Mouse (Mus musculus): ENCODE data around the gene Olfr601. TPM values are rescaled to one million over a fixed set of nuclear protein-coding genes. Genes with fewer than 3 reads are reported as not detected.

Gene Olfr601
- total RNA-seq (2023): not detected in 2 replicates

GRCm38 (mm10) chr7:103362555-103362954 is at the start of gene Olfr601:
Gene Olfr601 (minus strand): TSS chr7:103362655.

GRCm38 (mm10) chr7:103386077-103386476 is 23.6 kb upstream of the Olfr601 start, which contains the start of gene Olfr603:
Gene Olfr603 (minus strand): TSS chr7:103386177.

GRCm38 (mm10) chr7:103349569-103349968 is 12.9 kb downstream of the Olfr601 start, which contains the start of gene Olfr600:
Gene Olfr600 (minus strand): TSS chr7:103349669.

GRCm38 (mm10) chr7:103335617-103336016 is 26.8 kb downstream of the Olfr601 start, which contains the start of gene Olfr599:
Gene Olfr599 (plus strand): TSS chr7:103335917.

GRCm38 (mm10) chr7:103323268-103323667 is 39.2 kb downstream of the Olfr601 start, which contains the start of gene Olfr598:
Gene Olfr598 (plus strand): TSS chr7:103323568.

GRCm38 (mm10) chr7:103316015-103316414 is 46.4 kb downstream of the Olfr601 start, which contains the start of gene Olfr597:
Gene Olfr597 (plus strand): TSS chr7:103316315.

Other genes starting within 250 kb of the Olfr601 start
- gene Olfr586, start 237.0 kb downstream of the Olfr601 start, total RNA-seq (2023): not detected in 2 replicates
- gene Olfr588-ps1, start 221.8 kb downstream of the Olfr601 start, total RNA-seq (2023): not detected in 2 replicates
- gene Olfr589, start 206.3 kb downstream of the Olfr601 start, total RNA-seq (2023): not detected in 2 replicates
- gene Olfr591, start 184.3 kb downstream of the Olfr601 start, total RNA-seq (2023): not detected in 2 replicates
- gene Olfr592, start 177.9 kb downstream of the Olfr601 start, total RNA-seq (2023): not detected in 2 replicates
- gene Olfr593, start 150.8 kb downstream of the Olfr601 start, total RNA-seq (2023): not detected in 2 replicates
- gene Olfr594, start 145.7 kb downstream of the Olfr601 start, total RNA-seq (2023): not detected in 2 replicates
- not detected in 2 replicates for gene Usp17ld, start 110.2 kb downstream of the Olfr601 start, total RNA-seq (2023)
- not detected in 2 replicates for gene Olfr596, start 57.0 kb downstream of the Olfr601 start, total RNA-seq (2023)
- not detected in 2 replicates for gene Olfr597, start 46.3 kb downstream of the Olfr601 start, total RNA-seq (2023)
- gene Olfr598, start 39.1 kb downstream of the Olfr601 start, total RNA-seq (2023): not detected in 2 replicates
- not detected in 2 replicates for gene Olfr599, start 26.7 kb downstream of the Olfr601 start, total RNA-seq (2023)
- not detected in 2 replicates for gene Olfr600, start 13.0 kb downstream of the Olfr601 start, total RNA-seq (2023)
- gene Olfr603, start 23.5 kb upstream of the Olfr601 start, total RNA-seq (2023): not detected in 2 replicates
- not detected in 2 replicates for gene Usp17lc, start 52.4 kb upstream of the Olfr601 start, total RNA-seq (2023)
- not detected in 2 replicates for gene Olfr605, start 82.8 kb upstream of the Olfr601 start, total RNA-seq (2023)
- gene Olfr606, start 86.4 kb upstream of the Olfr601 start, total RNA-seq (2023): not detected in 2 replicates
- gene Olfr607, start 101.5 kb upstream of the Olfr601 start, total RNA-seq (2023): not detected in 2 replicates
- not detected in 2 replicates for gene Olfr608, start 107.2 kb upstream of the Olfr601 start, total RNA-seq (2023)
- gene Olfr609, start 135.4 kb upstream of the Olfr601 start, total RNA-seq (2023): not detected in 2 replicates
- gene Olfr610, start 149.5 kb upstream of the Olfr601 start, total RNA-seq (2023): not detected in 2 replicates
- gene Olfr611, start 158.2 kb upstream of the Olfr601 start, total RNA-seq (2023): not detected in 2 replicates
- not detected in 2 replicates for gene Olfr612, start 180.1 kb upstream of the Olfr601 start, total RNA-seq (2023)
- gene Olfr613, start 185.4 kb upstream of the Olfr601 start, total RNA-seq (2023): not detected in 2 replicates
- gene Olfr615, start 193.4 kb upstream of the Olfr601 start, total RNA-seq (2023): not detected in 2 replicates
- not detected in 2 replicates for gene Olfr616, start 206.5 kb upstream of the Olfr601 start, total RNA-seq (2023)
- gene Olfr617, start 210.4 kb upstream of the Olfr601 start, total RNA-seq (2023): not detected in 2 replicates
- gene Olfr618, start 227.4 kb upstream of the Olfr601 start, total RNA-seq (2023): not detected in 2 replicates
- not detected in 2 replicates for gene Olfr619, start 237.9 kb upstream of the Olfr601 start, total RNA-seq (2023)
- not detected in 2 replicates for gene Olfr620, start 249.9 kb upstream of the Olfr601 start, total RNA-seq (2023)